Mouse (Mus musculus) layer of hippocampus, adult 18-20 months (tissue): ENCODE data around the gene Smg6. TPM values are rescaled to one million over a fixed set of nuclear protein-coding genes. Genes with fewer than 3 reads are reported as not detected.
A peak's percentile ranks its signal among the peaks of the same experiment; 100 is the strongest.

ENCODE experiments used
- DNase-seq, 2 experiments: peaks; one replicate each; pipeline ENCODE4 v3.0.0; 2022; ENCODE audit warnings: low spot score in 2 of 2
- total RNA-seq, 2 experiments: library from RNA; stranded (reverse); gene quantifications; 2 replicates each; pipeline ENCODE4 v1.2.3; 2021

The Smg6 gene
- total RNA-seq, 2 experiments from 2014 or later = 35.0 to 36.0 TPM

DNA sequence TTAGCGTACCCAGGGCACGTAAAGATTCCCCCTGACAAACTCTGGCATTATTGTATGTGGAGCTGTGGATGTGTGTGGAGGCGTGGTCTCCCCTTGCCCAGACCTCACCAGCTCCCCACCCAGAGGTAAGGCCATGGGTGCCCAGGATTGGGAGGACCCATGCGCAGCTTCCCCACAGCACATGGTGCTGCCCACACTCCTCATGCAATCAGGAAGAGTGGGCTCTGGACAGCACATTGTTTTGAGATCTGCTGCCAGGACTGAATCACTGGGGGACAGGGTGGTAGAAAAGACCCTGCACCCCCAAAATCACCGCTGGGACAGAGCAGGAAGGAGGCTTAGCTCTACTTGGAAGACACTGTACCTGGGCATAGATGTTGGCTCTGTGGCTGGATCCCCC, 258.9 kb downstream of the Smg6 start:
- DNase-seq = peak in 1 of 2 experiments; percentile 70

DNA sequence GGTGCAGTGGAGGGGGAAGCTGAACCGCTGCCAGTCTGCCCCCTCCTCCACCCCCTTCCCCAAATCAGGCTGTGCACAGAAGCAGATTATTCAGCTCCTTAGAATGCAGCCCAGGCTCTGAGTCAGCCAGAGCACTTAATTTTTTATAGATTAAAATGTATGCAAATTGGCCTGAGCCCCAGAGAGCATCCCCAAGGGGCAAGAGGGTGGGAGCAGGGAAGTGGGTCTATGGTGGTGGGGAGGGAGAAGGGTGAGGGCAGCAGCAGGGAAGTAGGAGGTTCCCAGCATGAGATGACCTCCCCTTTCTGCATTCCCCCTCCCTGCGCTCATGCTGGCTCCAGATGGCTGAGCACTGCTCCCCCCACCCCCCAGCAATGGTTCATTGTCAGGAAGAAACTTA, 259.4 kb downstream of the Smg6 start:
- peak in 1 of 2 experiments; percentile 66 for DNase-seq

DNA sequence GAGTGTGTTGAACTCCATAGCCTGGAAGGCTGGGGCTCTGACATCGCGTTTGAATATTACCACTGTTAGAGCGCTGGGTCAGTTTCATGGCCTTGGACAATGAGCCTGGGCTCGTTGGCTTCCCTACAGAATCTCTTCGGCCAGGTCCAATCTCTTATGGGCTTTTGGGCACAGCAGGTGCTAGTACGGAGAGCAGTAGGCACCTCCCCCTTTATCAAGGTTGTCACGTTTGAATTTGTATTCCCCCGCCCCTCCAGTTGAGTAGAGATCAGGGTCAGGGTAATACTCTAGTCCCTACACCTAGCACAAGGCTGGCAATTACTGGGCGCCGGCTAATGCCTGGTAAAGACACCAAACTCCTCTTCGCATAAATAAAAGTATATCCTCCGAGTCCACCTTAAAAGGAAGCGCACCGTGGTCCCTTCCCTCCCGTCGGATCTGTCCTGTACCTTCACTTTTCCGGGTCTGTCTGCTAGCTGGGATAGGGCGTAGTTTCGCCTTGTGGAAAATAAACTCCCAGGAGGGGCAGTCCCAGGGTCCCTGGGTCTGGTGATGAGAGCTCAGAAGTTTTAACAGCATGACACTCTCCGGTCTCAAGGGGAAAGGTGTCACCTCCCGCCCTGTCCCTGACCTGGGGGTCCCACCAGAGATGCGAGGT, 264.2 kb downstream of the Smg6 start:
- DNase-seq = no peak

DNA sequence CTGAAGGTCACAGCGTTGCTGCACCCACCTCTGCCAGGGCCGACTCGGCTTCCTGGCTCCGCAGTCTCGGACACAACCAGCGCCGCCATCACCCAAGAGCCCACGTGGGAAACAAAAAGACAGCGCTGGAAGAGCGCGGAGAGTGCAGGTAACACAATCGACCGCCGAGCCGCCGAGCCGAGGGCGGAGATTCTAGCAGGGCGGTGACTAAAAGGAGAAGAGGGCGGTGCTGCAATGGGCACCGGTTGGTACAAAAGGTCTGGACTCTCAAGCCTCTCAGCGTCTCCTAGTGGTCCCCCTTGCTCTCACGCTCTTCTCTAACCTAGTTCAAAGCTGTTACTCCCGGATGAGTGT, 264.7 kb downstream of the Smg6 start:
- DNase-seq = peak; percentile 76 to 84

DNA sequence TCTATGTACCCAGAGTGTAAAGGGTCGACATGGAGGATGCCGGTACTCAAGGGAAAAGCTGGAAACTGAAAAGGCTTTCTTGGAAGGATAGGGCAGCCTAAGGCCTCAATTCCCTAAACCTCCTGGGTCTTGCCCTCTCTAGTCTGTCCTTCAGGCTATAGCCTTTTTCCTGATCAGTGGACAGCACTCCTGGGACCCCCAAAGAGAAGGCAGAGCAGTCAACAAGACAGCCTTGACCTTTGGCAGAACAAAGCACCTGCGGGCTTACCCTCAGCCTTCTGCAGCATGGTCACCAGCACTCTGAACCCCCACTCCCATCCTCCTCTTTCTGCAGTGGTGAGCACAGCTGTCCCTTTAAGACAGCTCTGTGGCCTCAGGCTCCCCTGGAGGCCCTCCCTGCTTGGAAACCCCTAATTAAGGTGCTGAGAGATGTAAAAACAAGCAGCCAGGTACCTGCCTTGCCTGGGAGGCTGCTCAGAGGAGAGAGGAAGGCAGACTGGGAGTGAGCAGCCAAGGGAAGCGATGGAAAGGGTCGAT, 265.4 kb downstream of the Smg6 start, which contains the start of gene Dph1:
TSS of gene Dph1 (minus strand) at position 337 of the 537 bp plus-strand sequence.
- no peak for DNase-seq

DNA sequence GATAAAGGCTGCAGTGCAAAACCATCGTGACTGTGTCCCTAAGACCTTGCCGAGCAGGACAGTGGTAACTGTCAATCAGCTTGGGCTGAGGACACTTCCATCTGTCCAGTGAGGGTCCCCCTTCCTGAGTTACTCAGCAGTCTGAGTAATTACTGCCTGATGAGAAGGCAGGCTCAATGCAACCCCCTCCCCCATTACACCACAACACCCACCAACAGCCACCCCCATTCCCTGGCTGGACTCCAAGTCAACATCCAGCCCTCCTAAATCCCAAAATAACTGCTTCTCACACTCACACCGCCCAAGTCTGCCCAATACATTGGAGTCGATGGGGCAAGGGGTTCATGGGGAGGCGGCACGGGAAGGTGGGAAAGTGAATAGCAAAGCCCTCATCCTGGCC, 266.2 kb downstream of the Smg6 start:
- DNase-seq = no peak

DNA sequence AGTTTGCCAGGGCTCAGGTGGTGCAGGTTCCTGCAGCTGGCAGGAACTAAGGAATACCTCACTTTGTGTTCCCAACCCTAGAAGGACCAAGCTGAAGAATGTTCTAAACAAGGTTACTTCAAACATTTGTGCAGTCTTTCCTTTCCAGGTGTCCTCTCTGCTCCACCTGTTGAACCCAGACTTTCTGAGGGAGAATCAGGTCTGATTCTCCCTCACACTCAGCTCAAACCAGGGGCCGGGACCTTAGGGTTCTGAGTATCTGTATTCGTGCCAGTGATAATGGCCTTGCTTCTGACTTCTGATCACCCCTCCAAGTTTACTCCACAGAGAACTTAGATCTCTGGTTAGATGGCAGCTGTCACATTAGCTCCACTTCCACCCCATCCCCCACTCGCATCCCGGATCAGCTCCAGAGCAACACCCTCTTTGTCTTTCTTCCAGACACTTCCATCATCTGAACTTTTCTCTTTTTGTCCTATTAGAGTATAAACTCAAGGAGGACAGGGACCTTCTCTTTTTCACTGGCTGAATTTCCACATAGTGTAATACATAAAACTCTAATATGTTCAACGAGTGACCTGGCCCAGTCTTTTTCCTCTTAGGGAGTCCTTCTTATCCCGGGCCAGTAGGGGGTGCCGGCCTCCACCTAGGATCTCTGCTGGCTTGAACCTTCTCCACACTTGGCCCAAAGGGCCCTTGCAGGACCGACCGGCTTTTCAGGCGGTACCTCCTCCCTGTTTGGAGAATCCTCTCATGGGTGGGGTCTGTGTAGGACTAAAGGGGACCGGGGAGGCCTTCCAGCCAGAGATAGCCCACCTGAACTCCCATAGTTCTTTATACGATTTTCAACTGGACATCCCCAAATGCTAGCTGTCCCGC, 267.0 kb downstream of the Smg6 start:
- DNase-seq = peak in 1 of 2 experiments; percentile 80

DNA sequence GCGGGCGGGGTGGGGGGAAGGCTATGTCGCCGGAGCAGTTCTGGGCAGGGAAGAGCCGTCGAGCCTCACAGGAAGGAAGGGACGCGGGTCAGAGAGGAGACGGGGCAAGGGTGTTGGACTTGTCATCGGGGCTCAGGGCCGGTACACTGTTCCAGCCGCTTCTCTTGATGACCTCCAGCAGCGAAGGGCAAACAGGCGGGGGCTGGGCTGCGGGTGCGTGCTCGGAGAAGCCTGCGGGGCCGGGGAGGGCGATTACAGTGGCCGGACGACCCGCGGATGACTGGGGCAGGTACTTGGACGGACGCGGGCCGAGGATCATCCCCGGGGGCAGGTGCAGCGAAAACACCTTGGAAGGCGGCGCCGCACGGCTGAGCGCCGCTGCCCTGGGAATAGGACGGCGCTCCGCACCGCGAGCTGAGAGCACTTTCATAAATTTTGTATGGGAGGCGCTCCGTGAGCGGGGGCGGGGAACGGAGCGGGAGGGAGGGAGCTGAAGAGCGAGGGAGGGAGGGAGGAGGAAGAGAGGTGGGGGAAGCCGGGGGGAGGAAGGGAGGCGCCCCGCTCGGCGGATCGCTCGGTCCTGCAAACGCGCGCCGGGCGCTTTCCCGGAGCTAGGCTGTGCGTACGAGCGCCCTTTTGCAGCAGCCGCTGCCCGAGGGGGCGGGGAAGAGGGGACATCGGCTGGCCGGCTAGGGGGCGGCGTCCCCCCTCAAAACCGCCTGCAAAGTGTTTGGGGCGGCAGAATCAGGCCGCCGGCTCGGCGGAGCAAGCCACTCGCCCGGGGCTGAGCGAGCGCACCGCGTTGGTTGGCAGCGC, 267.8 kb downstream of the Smg6 start, which contains the start of gene Rtn4rl1:
TSS of gene Rtn4rl1 (plus strand) at position 528 of the 816 bp plus-strand sequence.
- DNase-seq = peak; percentile 74 to 83

DNA sequence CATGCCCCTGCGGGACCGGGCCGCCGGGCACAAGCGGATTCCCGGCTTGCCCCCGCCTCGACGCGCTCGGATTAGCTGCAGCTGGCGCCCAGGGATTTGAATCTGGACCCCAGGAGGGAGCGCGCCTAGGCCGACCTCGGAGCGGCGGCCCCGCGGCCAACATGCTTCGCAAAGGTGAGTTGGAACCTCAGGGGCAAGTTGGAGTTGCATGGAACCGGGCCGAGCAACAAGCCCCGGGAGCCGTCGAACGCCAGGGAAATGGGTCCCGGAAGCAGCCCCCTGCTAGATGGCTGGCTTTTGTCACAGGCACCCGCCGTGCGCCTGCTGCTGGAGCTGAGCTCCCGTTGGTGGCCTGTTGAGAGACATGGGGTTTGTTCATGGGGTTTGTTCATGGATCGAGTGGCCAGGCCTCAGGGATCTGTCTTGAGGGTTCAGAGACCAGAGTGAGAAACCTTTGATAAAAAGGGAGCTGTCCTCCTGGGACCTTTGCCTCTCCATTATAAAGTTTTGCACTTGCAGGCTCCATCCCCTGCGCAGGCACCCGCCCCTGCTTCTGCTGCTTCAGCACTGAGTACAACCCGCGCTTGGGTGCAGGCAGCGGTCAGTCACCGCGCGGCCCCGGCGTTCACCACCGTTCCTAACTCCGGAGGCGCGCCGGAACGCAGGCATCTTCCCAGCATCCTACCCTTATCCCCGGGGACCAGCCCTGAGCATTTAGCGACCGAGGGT, 268.7 kb downstream of the Smg6 start:
- DNase-seq = peak in 1 of 2 experiments; percentile 36

DNA sequence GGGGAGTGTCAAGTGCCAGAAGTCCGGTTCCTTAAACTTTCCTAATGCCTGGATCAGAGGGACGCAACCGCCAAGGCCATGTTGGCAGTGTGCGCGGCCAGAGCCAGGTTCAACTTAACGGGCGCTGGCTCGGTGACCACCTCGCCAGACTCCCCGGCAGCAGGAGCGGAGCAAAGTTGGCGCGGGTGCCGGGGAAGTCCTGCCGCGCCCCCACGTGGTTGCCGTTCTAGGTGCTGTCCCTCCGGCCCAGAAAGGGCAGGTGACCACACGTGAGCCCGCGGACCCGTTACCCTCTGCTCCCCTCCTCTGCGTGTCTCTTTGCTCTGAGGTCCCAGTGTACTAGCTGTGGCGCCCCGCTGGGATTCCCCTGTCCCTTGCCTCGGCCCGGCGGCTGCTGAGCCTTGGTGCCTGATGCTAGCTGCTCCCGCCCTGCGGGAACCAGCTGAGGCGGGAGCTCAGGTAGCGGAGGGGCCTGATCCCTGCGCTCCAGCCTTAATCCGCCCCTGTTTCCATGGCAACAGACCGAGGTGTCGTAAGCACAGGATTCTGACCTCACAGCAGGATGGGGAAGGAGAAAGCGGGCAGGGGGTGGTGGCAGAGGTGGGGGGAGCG, 269.3 kb downstream of the Smg6 start:
- DNase-seq = peak in 1 of 2 experiments; percentile 65

DNA sequence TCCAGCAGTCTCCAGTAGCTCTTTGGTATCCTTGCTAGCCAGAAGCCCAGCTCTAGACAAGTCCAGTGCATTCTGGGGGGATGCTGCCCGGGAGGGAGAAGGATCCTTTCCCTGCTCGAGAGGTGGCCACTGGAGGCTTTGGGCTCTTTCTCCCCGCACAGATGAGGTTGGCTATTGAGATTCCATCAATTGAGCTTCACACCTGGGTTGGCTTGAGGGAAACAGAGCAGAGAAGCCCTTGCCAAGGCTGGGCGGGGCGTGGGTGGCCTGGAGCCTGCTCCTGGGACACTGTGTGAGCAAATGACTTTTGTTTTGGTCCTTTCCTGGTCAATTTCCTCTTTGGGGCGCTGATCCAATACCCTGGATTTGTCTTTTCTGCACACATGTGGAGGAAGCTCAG, 270.5 kb downstream of the Smg6 start:
- DNase-seq = peak in 1 of 2 experiments; percentile 23

DNA sequence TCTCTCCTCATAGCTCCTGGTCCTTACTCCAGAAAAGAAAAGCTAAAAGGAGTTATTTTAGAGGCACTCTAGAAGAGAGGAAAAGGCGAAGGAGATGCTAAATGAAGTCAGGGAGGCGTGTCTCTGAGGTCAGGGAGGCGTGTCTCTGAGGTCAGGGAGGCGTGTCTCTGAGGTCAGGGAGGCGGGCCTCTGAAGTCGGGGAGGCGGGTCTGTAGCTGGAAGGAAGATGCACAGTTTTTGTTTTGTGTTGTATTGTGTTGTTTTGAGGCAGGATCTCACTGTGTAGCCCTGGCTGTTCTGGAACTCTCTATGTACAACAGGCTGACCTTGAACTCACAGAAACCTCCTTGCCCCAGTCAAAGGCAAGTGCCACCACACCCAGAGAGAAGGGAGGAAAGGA, 272.3 kb downstream of the Smg6 start:
- no peak for DNase-seq

DNA sequence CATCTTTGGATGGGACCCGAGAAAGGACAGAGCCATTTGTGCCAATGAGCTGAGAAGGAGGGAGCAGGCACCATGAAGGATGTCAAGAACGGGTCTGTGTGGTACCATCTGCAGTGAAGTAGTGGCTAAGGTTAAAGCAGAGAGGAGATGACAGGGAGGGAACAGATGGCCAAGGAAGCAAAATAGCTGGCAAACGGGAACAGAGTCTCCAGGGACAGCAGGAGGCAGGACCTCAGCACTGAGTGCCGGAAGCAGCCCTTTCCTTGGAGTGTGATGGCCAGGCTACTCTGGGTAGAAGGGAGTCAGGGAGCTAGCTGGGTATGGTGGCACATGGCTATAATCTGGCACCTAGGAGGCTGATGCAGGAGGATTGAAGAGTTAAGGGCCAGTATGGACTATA, 273.2 kb downstream of the Smg6 start:
- DNase-seq = peak in 1 of 2 experiments; percentile 12

DNA sequence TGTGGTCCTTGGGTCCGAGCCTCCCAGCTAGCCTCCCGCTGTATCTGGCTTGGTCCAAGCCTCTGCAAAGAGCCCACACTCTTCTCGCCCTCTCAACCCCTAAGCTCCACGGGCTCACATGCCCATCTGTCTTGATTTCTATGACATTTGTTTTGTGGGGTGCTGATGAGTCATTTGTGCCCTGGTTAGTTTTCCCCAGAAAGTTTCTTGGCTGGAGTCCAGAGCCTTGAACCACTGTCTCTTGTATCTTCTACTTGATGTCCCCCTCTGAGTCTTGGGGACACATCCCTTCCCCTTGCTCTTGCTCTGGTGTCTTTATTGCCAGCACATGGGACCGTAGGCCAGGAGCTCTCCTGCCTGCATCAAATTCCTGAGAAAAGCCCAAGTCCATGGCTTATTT, 274.3 kb downstream of the Smg6 start:
- DNase-seq = peak in 1 of 2 experiments; percentile 48

DNA sequence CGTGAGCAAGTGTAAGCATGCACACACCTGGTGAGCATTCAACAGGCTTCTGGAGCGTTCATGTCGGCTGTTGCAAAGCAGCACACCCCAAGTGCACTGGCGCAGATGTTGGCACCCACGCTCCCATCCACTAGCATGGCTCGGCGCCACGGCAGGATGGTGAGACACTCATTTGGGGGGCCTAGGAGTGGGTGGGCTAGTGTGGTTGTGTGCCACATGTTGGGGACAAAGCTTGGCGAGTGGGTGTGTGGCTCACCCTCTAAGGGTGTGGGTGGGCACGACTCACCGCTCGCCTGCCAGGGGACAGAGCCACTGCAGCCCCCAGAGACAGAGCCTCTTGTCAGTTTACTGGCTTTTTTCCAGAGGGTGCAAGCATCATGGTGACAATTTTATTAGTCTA, 275.3 kb downstream of the Smg6 start:
- DNase-seq = peak; percentile 73 to 76

DNA sequence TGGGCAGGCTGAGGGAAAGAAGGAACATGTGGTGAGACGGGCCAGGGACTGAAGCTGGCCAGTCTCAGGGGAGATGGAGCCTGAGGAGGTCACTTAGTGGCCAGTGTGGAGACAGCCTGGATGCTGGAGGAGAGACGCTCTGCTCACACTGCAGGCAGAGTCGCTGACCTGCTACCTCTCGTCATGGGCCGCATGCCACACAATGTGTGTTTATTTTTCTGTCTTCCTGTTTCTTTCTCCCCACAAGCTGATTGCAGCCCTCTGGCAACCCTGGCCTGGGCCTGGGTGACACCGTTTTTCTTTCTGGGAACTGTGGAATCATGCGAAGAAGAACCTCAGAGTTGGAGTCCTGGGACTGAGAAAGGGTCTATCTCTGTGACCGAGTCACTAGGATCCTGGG, 276.1 kb downstream of the Smg6 start:
- DNase-seq = no peak

DNA sequence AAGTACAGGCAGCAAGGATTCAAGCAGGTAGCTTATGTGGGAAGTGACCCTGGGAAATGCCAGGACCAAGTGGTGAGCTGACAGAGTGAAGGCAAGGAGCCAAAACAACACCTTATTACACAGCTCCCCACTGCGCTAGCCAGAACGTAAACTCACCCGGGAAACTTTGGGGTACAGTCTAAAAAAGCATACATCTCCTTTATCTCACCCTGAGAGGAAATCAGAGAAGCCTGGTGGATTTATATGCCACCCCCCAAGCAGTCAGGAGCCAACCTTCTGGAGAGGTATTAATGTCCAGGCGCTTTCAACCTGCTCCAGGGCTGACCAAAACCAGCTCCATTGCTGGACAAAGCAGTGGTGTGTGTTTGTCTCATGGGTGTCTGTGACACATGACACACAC, 278.3 kb downstream of the Smg6 start:
- DNase-seq = no peak

DNA sequence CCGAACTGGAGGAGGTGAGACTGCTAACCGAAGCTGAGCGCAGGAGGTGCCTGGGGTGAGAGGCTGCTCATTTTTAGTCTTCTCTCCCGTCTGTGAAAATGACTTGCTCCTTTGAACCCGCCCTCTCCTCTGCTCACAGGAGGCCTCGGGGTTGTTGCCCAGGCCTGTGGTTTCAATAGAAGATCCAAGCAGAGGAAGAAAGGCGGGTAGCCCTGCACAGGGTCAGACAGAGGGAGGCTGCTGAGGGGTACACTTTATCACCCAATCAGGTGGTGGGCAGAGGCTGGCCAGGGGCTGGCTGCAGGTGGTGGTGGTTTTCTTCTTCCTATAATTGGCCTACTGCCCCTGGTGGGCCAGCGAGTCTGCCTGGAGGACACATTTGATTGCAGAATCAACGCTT, 278.8 kb downstream of the Smg6 start:
- no peak for DNase-seq

DNA sequence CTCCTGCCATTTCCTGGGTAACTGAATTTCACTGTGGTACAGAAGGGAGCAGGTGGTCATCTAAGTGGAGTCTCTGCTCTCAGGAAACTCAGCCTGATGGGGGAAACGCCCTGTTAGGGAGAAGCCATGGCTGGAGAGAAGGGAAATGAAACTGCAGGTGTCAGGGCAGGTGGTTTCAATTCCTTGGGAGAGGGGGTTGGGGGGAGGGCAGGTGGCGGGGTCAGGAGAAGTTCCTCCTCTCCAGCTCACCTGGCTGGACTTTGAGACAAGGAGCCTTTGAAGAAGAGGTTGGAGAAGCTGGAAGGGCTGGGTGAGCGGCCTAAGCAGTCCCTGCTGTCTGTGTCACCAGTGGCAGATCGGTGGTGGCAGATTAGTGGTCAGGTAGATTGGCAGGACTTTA, 280.7 kb downstream of the Smg6 start:
- DNase-seq = no peak

DNA sequence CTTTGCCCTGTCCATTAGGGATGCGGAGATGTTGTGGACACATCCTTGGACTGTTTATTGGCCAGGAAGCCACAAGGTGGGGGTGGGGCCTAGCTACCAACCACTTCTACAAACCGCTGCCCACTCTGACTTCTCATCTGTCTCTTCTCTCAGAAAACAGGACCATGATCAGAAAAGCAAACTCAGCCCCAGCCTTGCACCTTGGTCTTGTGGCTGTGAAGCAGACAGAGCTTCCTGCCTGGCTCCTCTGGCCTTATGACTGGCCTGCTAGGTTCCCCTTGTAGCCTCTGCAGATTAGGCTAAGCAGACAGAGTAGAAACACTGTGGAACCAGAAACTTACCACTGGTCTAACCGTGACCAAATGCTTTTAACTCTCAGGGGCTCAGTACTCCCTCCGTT, 283.7 kb downstream of the Smg6 start:
- no peak for DNase-seq
